In genomic region chr6:121246037-121246361, GRCm38 (mm10) we compare ENCODE assay signal across 8 mouse cellular contexts. TPM values are rescaled to one million over a fixed set of nuclear protein-coding genes. Genes with fewer than 3 reads are reported as not detected.
DNase-seq lines count a peak whose midpoint lies in the region; ATAC-seq and TF ChIP-seq lines count a peak whose summit lies in the region.

No protein-coding gene starts in this region.

- no peak overlapping the region for H3ac ChIP-seq in myocyte (ENCODE audit: control insufficient read depth, insufficient read length)

- TF ChIP-seq POLR2A in myocyte (IDR thresholded peaks at IDR 0.05; ENCODE audit: insufficient read length, low read depth) = no peak

- peak; percentile 31; the same call in 1 of the 2 replicates for ATAC-seq in kidney, postnatal 0 days (replicated peaks; ENCODE audit: low FRiP score, low read depth)
- ATAC-seq in hindbrain, postnatal 0 days = peak; percentile 27; the same call in 1 of the 2 replicates

- H3K4me2 ChIP-seq in kidney, postnatal 0 days (ENCODE audit: low read length) = peak overlapping the region; percentile 60
- peak overlapping the region; percentile 72 for H3K4me2 ChIP-seq in hindbrain, postnatal 0 days (ENCODE audit: low read depth, low read length)
- peak overlapping the region; percentile 94 for H3K4me2 ChIP-seq in myocyte (ENCODE audit: low read depth)

- no peaks in the 10 kb centered on the region for H3K27me3 ChIP-seq in kidney, postnatal 0 days (ENCODE audit: insufficient read depth, low read length)
- H3K27me3 ChIP-seq in embryonic facial prominence, embryonic 10.5 days (replicated peaks; ENCODE audit: low read depth, poor library complexity, severe bottlenecking) = peaks cover 44% of the 10 kb centered on the region
- no peaks in the 10 kb centered on the region for H3K27me3 ChIP-seq in hindbrain, postnatal 0 days (ENCODE audit: insufficient read depth, low read length)
- peaks cover 22% of the 10 kb centered on the region for H3K27me3 ChIP-seq in myocyte (ENCODE audit: control insufficient read depth, insufficient read depth, insufficient read length)

- H3K27ac ChIP-seq in kidney, postnatal 0 days = no peak overlapping the region
- no peak overlapping the region; the same call in 1 of the 2 replicates for H3K27ac ChIP-seq in embryonic facial prominence, embryonic 10.5 days (replicated peaks)
- no peak overlapping the region for H3K27ac ChIP-seq in hindbrain, postnatal 0 days

- WGBS in kidney, postnatal 0 days = 12% methylated on average over 4 of the region's 4 CpGs
- 15% methylated on average over 4 of the region's 4 CpGs for WGBS in embryonic facial prominence, embryonic 10.5 days
- 10% methylated on average over 4 of the region's 4 CpGs for WGBS in hindbrain, postnatal 0 days

- H3K9me3 ChIP-seq in kidney, postnatal 0 days (replicated peaks; ENCODE audit: low read length) = no peaks in the 10 kb centered on the region
- no peaks in the 10 kb centered on the region for H3K9me3 ChIP-seq in embryonic facial prominence, embryonic 10.5 days
- no peaks in the 10 kb centered on the region for H3K9me3 ChIP-seq in hindbrain, postnatal 0 days (ENCODE audit: low read length)

- no peaks in the 10 kb centered on the region for H3K4me1 ChIP-seq in kidney, postnatal 0 days (replicated peaks; ENCODE audit: insufficient read depth, low read length)
- H3K4me1 ChIP-seq in embryonic facial prominence, embryonic 10.5 days = peaks cover 13% of the 10 kb centered on the region
- H3K4me1 ChIP-seq in hindbrain, postnatal 0 days (ENCODE audit: insufficient read depth, low read length) = no peaks in the 10 kb centered on the region

- peak overlapping the region; percentile 67 for H3K4me3 ChIP-seq in kidney, postnatal 0 days (replicated peaks; ENCODE audit: low read depth, low read length)
- peak overlapping the region; percentile 65 for H3K4me3 ChIP-seq in embryonic facial prominence, embryonic 10.5 days
- peak overlapping the region; percentile 42 for H3K4me3 ChIP-seq in hindbrain, postnatal 0 days (ENCODE audit: low read length)
- H3K4me3 ChIP-seq in myocyte = peak overlapping the region; percentile 33

- intact Hi-C loops in gastrocnemius, postnatal 36 days (cut with DNase I) = no loop called here

- H3K36me3 ChIP-seq in kidney, postnatal 0 days (ENCODE audit: insufficient read depth, low read length) = no peaks in the 10 kb centered on the region
- no peaks in the 10 kb centered on the region for H3K36me3 ChIP-seq in embryonic facial prominence, embryonic 10.5 days (replicated peaks)
- H3K36me3 ChIP-seq in hindbrain, postnatal 0 days (ENCODE audit: insufficient read depth, low read length) = no peaks in the 10 kb centered on the region
- H3K36me3 ChIP-seq in myocyte (ENCODE audit: control insufficient read depth, insufficient read depth) = no peaks in the 10 kb centered on the region

- H3K79me2 ChIP-seq in myocyte (ENCODE audit: control insufficient read depth, insufficient read depth) = no peaks in the 10 kb centered on the region

- peak overlapping the region; percentile 48 for H3K9ac ChIP-seq in kidney, postnatal 0 days (ENCODE audit: low read depth, low read length)
- H3K9ac ChIP-seq in hindbrain, postnatal 0 days (replicated peaks; ENCODE audit: low read length) = peak overlapping the region; percentile 30; the same call in 1 of the 2 replicates

- no peak for TF ChIP-seq CTCF in kidney, postnatal 0 days (IDR thresholded peaks at IDR 0.05; ENCODE audit: low read depth)
- no peak for TF ChIP-seq CTCF in hindbrain, postnatal 0 days (IDR thresholded peaks at IDR 0.05; ENCODE audit: low read depth)

- no peak for DNase-seq in kidney, postnatal 0 days (ENCODE audit: low spot score)
- DNase-seq in kidney, postnatal 4 days = no peak
- no peak for DNase-seq in embryonic facial prominence, embryonic 10.5 days (ENCODE audit: low spot score)
- DNase-seq in hindbrain, postnatal 0 days (ENCODE audit: low spot score) = no peak
- DNase-seq in gastrocnemius, postnatal 36 days = no peak
- DNase-seq in left cerebral cortex, adult 8-10 months (ENCODE audit: low spot score in 2 of 2) = no peak
- no peak for DNase-seq in kidney, adult 9 months

TF ChIP-seq in myocyte, 11 proteins besides CTCF, POLR2A, EP300 and RAD21:
- no peak for TF ChIP-seq TCF3 (IDR thresholded peaks at IDR 0.05; ENCODE audit: insufficient read length, low read depth)
- no peak for TF ChIP-seq REST (IDR thresholded peaks at IDR 0.05; ENCODE audit: insufficient read depth, insufficient read length)
- no peak for TF ChIP-seq MYOD1 (IDR thresholded peaks at IDR 0.05; ENCODE audit: control insufficient read depth in 1 of 3, insufficient read length in 2 of 3, low read depth in 2 of 3)
- no peak for TF ChIP-seq TCF12 (IDR thresholded peaks at IDR 0.05; ENCODE audit: insufficient read depth, poor library complexity, severe bottlenecking)
- TF ChIP-seq POLR2AphosphoS2 (IDR thresholded peaks at IDR 0.05; ENCODE audit: insufficient read length, low read depth) = no peak
- TF ChIP-seq E2F4 (IDR thresholded peaks at IDR 0.05; ENCODE audit: insufficient read depth) = no peak
- TF ChIP-seq CEBPB (IDR thresholded peaks at IDR 0.05; ENCODE audit: insufficient read depth, poor library complexity, severe bottlenecking) = no peak
- no peak for TF ChIP-seq MYOG (IDR thresholded peaks at IDR 0.05; ENCODE audit: control insufficient read depth in 1 of 3, insufficient read depth in 1 of 3, insufficient read length in 2 of 3, low read depth in 2 of 3)
- TF ChIP-seq USF1 (IDR thresholded peaks at IDR 0.05; ENCODE audit: low read depth) = no peak
- TF ChIP-seq SRF (IDR thresholded peaks at IDR 0.05; ENCODE audit: control insufficient read depth, insufficient read length, low read depth) = no peak
- no peak for TF ChIP-seq MAX (IDR thresholded peaks at IDR 0.05; ENCODE audit: low read depth)
TF ChIP-seq in myocyte: peak in this region for 0.

RNA-seq across cellular contexts. Expression of gene Usp18, which starts 0.3 kb away (rescaled TPM):
- 8.3 and 12.0 TPM in 2 replicates for polyA plus RNA-seq in kidney, postnatal 0 days (2015; fragmentation: Nextera tagmentation; extraction: Ambion mirVana)
- 0.39 and 0.50 TPM in 2 replicates for polyA plus RNA-seq in embryonic facial prominence, embryonic 10.5 days (2016; fragmentation: Nextera tagmentation; extraction: Ambion mirVana)
- total RNA-seq in hindbrain, postnatal 0 days (2014; rRNA removed) = 1.6 and 3.2 TPM in 2 replicates
- 2.7 and 3.5 TPM in 2 replicates for polyA plus RNA-seq in hindbrain, postnatal 0 days (2015; fragmentation: Nextera tagmentation; extraction: Ambion mirVana)
- 0.07 TPM for polyA plus RNA-seq in myocyte (2012; fragmentation: generic; extraction: Trizol)
- 1 to 10 TPM in 1 of 2 experiments, under 1 TPM in 1; 0.48 to 1.2 TPM for total RNA-seq in gastrocnemius, postnatal 36 days (2021)
- 1 to 10 TPM in 2 of 4 experiments, under 1 TPM in 1, not detected in 1; 0.74 to 2.8 (median 1.1) TPM for total RNA-seq in left cerebral cortex, adult 8-10 months (2022)

RNA-seq across cellular contexts. Expression of gene Tuba8, which starts 35.5 kb away (rescaled TPM):
- 0.19 and 0.32 TPM in 2 replicates for polyA plus RNA-seq in kidney, postnatal 0 days (2015; fragmentation: Nextera tagmentation; extraction: Ambion mirVana)
- polyA plus RNA-seq in embryonic facial prominence, embryonic 10.5 days (2016; fragmentation: Nextera tagmentation; extraction: Ambion mirVana) = 0.41 and 0.60 TPM in 2 replicates
- 1.3 and 3.6 TPM in 2 replicates for total RNA-seq in hindbrain, postnatal 0 days (2014; rRNA removed)
- 2.0 and 2.6 TPM in 2 replicates for polyA plus RNA-seq in hindbrain, postnatal 0 days (2015; fragmentation: Nextera tagmentation; extraction: Ambion mirVana)
- not detected for polyA plus RNA-seq in myocyte (2012; fragmentation: generic; extraction: Trizol)
- total RNA-seq in gastrocnemius, postnatal 36 days (2021) = 100 to 1,000 TPM; 183 to 207 TPM
- 10 to 100 TPM in 3 of 4 experiments, 1 to 10 TPM in 1; 9.2 to 13.6 (median 10.5) TPM for total RNA-seq in left cerebral cortex, adult 8-10 months (2022)

RNA-seq across cellular contexts. Expression of gene Slc6a13, which starts 54.0 kb away (rescaled TPM):
- 43.8 and 47.6 TPM in 2 replicates for polyA plus RNA-seq in kidney, postnatal 0 days (2015; fragmentation: Nextera tagmentation; extraction: Ambion mirVana)
- polyA plus RNA-seq in embryonic facial prominence, embryonic 10.5 days (2016; fragmentation: Nextera tagmentation; extraction: Ambion mirVana) = 1.3 and 1.8 TPM in 2 replicates
- 42.1 and 58.2 TPM in 2 replicates for total RNA-seq in hindbrain, postnatal 0 days (2014; rRNA removed)
- polyA plus RNA-seq in hindbrain, postnatal 0 days (2015; fragmentation: Nextera tagmentation; extraction: Ambion mirVana) = 55.4 and 60.7 TPM in 2 replicates
- 0.01 TPM for polyA plus RNA-seq in myocyte (2012; fragmentation: generic; extraction: Trizol)
- under 1 TPM; 0.23 to 0.32 TPM for total RNA-seq in gastrocnemius, postnatal 36 days (2021)
- 10 to 100 TPM; 12.6 to 17.6 (median 15.8) TPM for total RNA-seq in left cerebral cortex, adult 8-10 months (2022)

Comparison
In these comparisons a context has a peak if more than half of its experiments do, and no peak if none do; other contexts are left out.
1. RNA of gene Slc6a13, which starts 54.0 kb away (polyA plus RNA-seq): 55.4 to 60.7 TPM in hindbrain, postnatal 0 days and 43.8 to 47.6 TPM in kidney, postnatal 0 days; 1.3 to 1.8 TPM in embryonic facial prominence, embryonic 10.5 days and 0.01 TPM in myocyte (single experiment); every median in the first group is over 10 times any median in the second.
2. Peak in every context shown above with its lines, with median percentiles within 50 percentile points of each other: H3K4me2 ChIP-seq and H3K4me3 ChIP-seq.